Mouse (Mus musculus): ENCODE results near the gene Ppif. TPM values are rescaled to one million over a fixed set of nuclear protein-coding genes. Genes with fewer than 3 reads are reported as not detected.

Ppif gene
- polyA plus RNA-seq, 1 experiment from 2014 or later: 30.3 TPM

DNA sequence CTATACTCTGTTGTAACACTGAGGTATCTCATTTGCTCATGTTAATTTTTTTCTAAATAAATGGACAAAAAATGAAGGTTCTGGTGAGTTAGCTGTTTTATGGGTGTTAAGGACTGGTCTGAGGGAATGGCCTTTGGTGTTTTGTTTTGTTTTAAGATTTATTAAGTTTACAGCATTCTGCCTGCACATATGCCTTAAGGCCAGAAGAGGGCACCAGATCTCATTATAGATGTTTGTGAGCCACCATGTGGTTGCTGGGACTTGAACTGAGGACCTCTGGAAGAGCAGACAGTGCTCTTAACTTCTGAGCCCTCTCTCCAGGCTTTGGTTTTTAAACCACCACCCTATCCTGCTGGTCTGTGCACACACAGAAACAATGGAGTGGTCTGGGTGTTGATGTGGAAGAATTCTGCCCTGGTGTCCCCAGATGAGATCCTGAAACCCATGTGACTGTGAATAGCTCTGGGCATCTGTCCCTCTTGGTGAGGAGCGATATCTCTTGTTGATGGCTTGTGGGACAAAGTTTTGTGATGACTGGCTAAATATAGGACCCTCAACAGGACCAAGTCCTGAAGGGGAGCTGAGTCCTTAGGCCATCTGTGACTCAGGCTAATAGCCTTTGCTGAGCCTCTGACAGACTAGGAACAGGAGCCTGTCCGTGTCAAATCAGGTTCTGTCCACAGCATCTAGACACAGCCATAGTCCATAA, 27.1 kb upstream of the Ppif start:
- 92% methylated on average over 2 of the region's 2 CpGs for WGBS
- Histone ChIP-seq H3K9me3 (no peaks in the 10 kb centered on the region), H3K27me3 (no peaks in the 10 kb centered on the region), H3K4me1 (no peaks in the 10 kb centered on the region), H3K4me3 (no peak overlapping the region), H3K4me2 (replicated peaks) (no peak overlapping the region), H3K9ac (no peak overlapping the region), H3K36me3 (peaks cover 42% of the 10 kb centered on the region), H3K27ac (no peak overlapping the region)
- no peak for ATAC-seq (ENCODE audit: insufficient number of reproducible peaks, insufficient read depth, low FRiP score, low TSS enrichment)

DNA sequence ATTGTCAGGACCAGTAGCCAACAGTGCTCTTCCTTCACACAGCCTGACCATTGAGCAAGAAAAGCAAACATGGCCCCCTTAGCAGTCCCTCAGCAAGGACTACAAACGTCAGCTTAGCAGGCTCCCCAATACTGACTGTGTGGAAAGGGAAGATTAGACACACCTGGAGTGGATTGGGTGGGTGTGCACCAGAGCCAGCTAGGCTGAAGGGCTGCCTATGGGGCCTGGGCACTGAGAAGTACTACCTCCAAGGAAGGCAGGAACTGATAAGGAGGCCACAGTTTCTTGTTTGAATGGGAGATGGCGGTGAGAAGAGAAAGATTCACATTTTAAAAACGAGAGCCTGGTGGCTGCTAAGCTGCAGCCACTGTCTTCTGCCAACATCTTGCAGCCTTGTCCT, 26.4 kb upstream of the Ppif start:
- Histone ChIP-seq H3K4me3 (no peak overlapping the region), H3K9ac (no peak overlapping the region), H3K27me3 (no peaks in the 10 kb centered on the region), H3K9me3 (no peaks in the 10 kb centered on the region), H3K4me1 (no peaks in the 10 kb centered on the region), H3K27ac (no peak overlapping the region), H3K36me3 (peaks cover 34% of the 10 kb centered on the region), H3K4me2 (replicated peaks) (no peak overlapping the region)
- ATAC-seq (ENCODE audit: insufficient number of reproducible peaks, insufficient read depth, low FRiP score, low TSS enrichment): no peak
- 75% methylated on average over 3 of the region's 3 CpGs for WGBS

DNA sequence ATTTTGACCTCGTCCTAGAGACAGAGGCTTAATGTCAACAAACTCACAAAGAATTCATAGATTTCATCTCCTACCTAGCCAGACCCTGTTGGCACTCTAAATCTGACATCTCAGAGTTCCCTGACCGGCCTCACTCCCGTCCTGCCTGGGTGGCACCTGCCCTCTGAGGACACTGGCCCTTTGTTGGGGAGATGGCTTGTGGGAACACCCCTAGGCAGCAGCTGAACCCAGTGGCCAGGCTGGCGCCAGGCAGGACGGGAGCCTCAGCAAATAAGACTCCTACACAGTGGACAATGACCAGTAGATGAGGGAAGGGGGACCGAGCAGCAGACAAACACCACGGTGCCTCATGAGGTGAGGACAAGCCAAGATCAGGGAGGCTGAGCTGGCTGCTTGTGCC, 14.3 kb upstream of the Ppif start:
- no peak overlapping the region for H3K27ac ChIP-seq
- no peaks in the 10 kb centered on the region for H3K27me3 ChIP-seq
- H3K4me1 ChIP-seq: no peaks in the 10 kb centered on the region
- H3K9me3 ChIP-seq: no peaks in the 10 kb centered on the region
- 54% methylated on average over 7 of the region's 7 CpGs for WGBS
- no peak overlapping the region for H3K9ac ChIP-seq
- no peak for ATAC-seq (ENCODE audit: insufficient number of reproducible peaks, insufficient read depth, low FRiP score, low TSS enrichment)
- H3K4me2 ChIP-seq (replicated peaks): no peak overlapping the region
- no peaks in the 10 kb centered on the region for H3K36me3 ChIP-seq
- H3K4me3 ChIP-seq: no peak overlapping the region

DNA sequence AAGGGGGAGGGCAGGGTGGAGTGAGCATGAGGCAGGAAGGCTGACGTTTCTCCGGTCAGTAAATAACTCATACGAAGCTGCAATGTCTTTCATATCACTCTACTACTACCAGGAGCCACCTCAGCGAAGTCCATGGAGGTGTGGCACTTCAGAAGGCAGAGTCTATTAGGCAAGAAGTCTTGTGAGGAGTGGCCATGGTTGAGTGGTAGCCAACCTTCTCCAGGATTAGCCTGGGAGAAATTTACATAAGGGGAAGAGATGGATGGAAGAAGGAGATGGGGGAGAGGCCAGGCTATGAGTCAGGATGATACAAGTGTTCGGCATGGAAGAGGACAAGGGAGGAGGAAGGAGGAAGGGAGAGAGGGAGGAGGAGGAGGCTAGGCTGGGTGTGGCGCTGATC, 11.9 kb upstream of the Ppif start:
- no peak overlapping the region for H3K4me2 ChIP-seq (replicated peaks)
- no peaks in the 10 kb centered on the region for H3K9me3 ChIP-seq
- no peak overlapping the region for H3K9ac ChIP-seq
- no peak for ATAC-seq (ENCODE audit: insufficient number of reproducible peaks, insufficient read depth, low FRiP score, low TSS enrichment)
- H3K4me1 ChIP-seq: no peaks in the 10 kb centered on the region
- H3K27ac ChIP-seq: no peak overlapping the region
- H3K4me3 ChIP-seq: no peak overlapping the region
- H3K36me3 ChIP-seq: no peaks in the 10 kb centered on the region
- 74% methylated on average over 6 of the region's 6 CpGs for WGBS
- no peaks in the 10 kb centered on the region for H3K27me3 ChIP-seq

DNA sequence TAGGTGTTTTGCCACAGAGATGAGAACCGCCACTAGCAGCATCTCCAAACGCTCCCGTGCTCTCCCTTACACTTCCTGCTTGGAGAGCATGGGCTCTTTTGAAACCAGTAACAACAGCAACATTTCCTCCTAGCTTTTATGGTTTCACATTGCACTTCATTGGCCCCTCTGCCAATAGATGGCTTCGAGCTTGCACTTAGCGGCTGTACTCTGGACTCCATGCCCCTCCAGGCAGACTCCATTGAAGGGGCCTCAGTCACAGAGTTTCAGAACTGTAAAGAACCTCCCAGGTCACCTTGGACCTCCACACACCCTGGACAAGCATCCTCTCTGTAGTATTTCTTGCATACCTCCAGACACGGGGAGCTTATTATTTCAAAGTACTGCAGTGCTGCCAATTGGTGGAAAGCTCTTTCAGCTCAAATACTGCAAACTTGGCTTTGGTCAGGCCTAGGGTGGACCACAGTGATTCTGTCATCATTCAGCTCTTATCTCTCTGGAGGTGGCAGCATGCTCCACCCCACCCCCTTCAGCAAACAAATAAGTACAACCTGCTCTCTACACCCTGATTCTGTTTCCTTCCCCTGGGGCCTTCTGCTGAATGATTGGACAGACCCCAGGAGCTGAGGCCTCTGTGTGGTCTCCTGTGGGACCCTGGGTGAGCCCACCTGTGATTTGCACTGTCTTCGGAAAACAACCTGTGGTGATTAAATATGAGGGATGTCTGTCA, 7.6 kb upstream of the Ppif start:
- WGBS: 68% methylated on average over 7 of the region's 7 CpGs

DNA sequence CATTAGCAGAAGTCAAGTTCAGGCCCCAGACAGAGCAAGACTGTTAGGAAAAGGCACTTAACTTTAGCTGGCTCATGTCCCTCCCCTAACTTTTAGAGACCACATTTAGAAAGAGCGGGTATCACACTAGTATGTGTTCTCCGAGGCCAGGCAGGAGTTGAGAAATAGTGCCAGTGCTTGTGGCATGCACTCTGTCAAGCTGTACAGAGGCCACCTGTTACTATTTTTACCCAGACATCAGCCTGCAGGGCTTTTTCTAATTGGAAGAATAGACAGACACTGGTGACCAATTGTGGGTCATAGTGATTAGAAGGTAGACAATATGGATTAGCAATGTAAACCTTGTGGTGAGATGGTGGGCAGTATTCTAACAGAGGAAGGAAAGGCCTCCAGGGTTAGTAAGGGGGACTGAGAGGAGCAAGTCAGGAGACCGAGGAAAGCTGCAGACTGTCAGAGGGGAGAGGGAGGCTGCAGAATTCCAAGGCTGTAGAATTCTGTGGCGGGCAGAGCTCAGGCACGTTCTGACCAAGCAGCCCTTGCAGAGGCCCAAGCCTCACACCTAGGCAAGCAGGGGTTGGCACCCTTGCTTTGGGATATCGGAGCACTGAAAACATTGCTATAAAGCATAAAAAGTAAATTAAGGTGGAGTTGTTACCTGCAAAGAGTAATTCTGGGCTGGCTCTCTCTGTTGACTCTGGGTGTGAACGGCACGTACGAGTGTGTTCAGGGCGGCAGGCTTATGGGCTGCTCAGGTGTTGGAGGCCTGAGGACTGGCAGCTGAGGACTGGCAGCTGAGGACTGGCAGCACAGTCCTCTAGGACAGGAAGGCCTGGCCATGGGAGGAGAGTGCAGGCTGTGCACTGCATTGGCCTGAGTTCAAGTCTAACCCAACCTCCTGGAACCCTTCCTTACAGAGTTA, 6.7 kb upstream of the Ppif start:
- Histone ChIP-seq H3K27ac (no peak overlapping the region), H3K4me2 (replicated peaks) (no peak overlapping the region), H3K4me3 (no peak overlapping the region), H3K27me3 (no peaks in the 10 kb centered on the region), H3K9ac (no peak overlapping the region), H3K9me3 (no peaks in the 10 kb centered on the region), H3K4me1 (no peaks in the 10 kb centered on the region), H3K36me3 (no peaks in the 10 kb centered on the region)
- no peak for ATAC-seq (ENCODE audit: insufficient number of reproducible peaks, insufficient read depth, low FRiP score, low TSS enrichment)
- WGBS: 84% methylated on average over 10 of the region's 10 CpGs

More for the DNA sequence above, 7.6 kb upstream of the Ppif start:
- no peaks in the 10 kb centered on the region for H3K4me1 ChIP-seq
- no peak overlapping the region for H3K4me2 ChIP-seq (replicated peaks)
- no peaks in the 10 kb centered on the region for H3K36me3 ChIP-seq
- no peaks in the 10 kb centered on the region for H3K9me3 ChIP-seq
- no peak overlapping the region for H3K4me3 ChIP-seq
- no peaks in the 10 kb centered on the region for H3K27me3 ChIP-seq
- no peak for ATAC-seq (ENCODE audit: insufficient number of reproducible peaks, insufficient read depth, low FRiP score, low TSS enrichment)
- H3K9ac ChIP-seq: no peak overlapping the region
- no peak overlapping the region for H3K27ac ChIP-seq

DNA sequence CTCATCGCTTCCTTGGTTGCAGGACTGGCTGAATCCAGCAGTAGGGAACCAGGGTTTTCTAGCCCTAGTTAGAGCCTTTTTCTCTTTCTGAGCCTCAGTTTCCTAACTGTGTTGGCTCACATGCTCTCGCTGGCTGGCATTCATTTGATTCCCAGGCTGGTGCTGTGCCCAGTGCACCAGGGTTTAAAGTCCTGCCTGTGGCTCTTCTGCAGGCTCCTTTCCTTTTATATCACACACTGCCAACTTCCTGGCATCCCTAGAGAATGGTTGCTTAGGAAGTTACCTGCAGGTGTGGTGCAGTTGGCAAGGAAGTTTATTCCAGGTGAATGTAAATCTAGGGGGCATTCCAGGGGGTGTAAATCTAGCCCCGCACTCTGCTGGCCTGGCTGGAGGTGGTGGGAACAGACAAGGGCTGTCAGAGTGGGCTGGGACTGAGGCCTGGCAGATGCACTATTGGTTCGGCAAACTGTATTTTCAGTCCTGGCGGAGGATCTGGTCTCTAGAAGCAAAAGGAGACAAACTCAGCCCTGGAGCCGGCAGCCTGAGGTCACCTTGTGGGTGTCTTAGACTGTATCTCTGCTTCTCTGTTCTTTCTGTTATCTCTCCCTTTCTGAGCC, 575 bp upstream of the Ppif start:
- ATAC-seq (ENCODE audit: insufficient number of reproducible peaks, insufficient read depth, low FRiP score, low TSS enrichment): no peak
- peaks cover 21% of the 10 kb centered on the region for H3K36me3 ChIP-seq
- no peaks in the 10 kb centered on the region for H3K27me3 ChIP-seq
- H3K4me3 ChIP-seq: peak overlapping the region; percentile 89
- WGBS: 71% methylated on average over 6 of the region's 6 CpGs
- H3K4me1 ChIP-seq: peaks cover 16% of the 10 kb centered on the region
- no peak overlapping the region for H3K9ac ChIP-seq
- H3K9me3 ChIP-seq: no peaks in the 10 kb centered on the region
- no peak overlapping the region; the same call in 1 of the 2 replicates for H3K27ac ChIP-seq
- peak overlapping the region; percentile 89 for H3K4me2 ChIP-seq (replicated peaks)

DNA sequence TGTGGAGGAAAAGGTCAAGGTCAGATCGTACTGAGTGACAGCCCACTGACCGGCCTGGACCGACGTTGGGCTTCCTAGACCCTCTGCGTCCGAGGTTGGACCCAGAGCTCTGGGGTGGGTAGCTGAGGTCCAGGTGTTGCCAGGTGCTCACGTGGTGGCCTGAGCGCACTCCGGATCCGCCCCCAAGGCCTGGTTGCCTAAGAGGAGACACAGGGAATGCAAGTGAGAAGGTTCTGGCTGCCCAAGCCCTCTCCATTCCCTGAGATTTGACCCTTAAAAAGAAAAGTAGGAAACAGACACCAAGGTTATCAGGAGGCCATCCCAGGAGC, 579 bp downstream of the Ppif start:
- no peaks in the 10 kb centered on the region for H3K9me3 ChIP-seq
- peaks cover 16% of the 10 kb centered on the region for H3K4me1 ChIP-seq
- no peaks in the 10 kb centered on the region for H3K27me3 ChIP-seq
- H3K4me2 ChIP-seq (replicated peaks): peak overlapping the region; percentile 89
- 1% methylated on average over 10 of the region's 10 CpGs for WGBS
- peak overlapping the region; percentile 89 for H3K4me3 ChIP-seq
- peak; percentile 43 for ATAC-seq (ENCODE audit: insufficient number of reproducible peaks, insufficient read depth, low FRiP score, low TSS enrichment)
- H3K36me3 ChIP-seq: peaks cover 33% of the 10 kb centered on the region
- H3K27ac ChIP-seq: no peak overlapping the region
- peak overlapping the region; percentile 84 for H3K9ac ChIP-seq

DNA sequence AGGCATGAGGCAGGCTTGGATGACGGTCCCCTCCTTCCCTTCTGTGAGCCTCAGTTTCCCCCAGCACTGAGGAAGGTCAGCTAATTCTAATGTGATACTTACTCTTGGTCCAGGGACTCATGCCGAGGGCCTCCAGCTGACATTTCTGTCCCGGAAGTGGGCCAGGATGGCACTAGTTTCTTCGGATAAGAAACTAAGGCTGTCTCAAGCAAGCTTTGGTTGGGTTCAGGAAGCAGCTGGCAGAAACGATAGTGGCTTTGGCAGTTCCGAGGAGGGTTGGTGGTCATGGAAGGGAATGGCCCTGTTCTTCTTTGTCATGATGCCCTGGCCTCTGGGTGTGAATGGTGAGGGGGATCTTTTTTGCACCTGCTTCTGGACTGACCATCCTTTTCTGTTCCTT, 1.1 kb downstream of the Ppif start:
- Histone ChIP-seq H3K4me3 (peak overlapping the region; percentile 89), H3K4me1 (peaks cover 16% of the 10 kb centered on the region), H3K9me3 (no peaks in the 10 kb centered on the region), H3K27ac (no peak overlapping the region), H3K9ac (peak overlapping the region; percentile 84), H3K4me2 (replicated peaks) (peak overlapping the region; percentile 89), H3K27me3 (no peaks in the 10 kb centered on the region), H3K36me3 (peaks cover 38% of the 10 kb centered on the region)
- ATAC-seq (ENCODE audit: insufficient number of reproducible peaks, insufficient read depth, low FRiP score, low TSS enrichment): no peak
- WGBS: 69% methylated on average over 6 of the region's 6 CpGs

DNA sequence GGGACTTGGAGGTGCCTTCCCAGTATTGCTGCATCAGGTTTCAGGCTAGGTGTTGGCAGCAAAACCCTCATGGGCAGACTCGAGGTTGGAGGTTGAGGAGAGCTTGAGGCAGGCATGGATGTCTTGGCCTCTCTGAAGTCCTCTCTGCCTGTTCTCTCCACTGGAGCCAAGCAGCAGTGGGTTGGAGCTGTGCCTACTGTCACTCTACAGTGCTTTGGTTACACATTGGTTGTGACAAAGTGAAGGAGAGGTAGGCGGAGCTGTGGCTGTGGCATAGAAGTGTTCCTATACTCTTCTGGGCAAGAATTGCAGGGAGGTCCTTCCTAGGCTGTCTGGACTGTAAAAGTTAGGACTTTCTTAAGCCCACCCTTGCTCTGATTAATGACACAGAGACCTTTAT, 2.4 kb downstream of the Ppif start:
- Histone ChIP-seq H3K36me3 (peaks cover 48% of the 10 kb centered on the region), H3K9ac (no peak overlapping the region), H3K27ac (no peak overlapping the region), H3K27me3 (no peaks in the 10 kb centered on the region), H3K4me3 (no peak overlapping the region), H3K4me1 (peaks cover 16% of the 10 kb centered on the region), H3K4me2 (replicated peaks) (no peak overlapping the region), H3K9me3 (no peaks in the 10 kb centered on the region)
- ATAC-seq (ENCODE audit: insufficient number of reproducible peaks, insufficient read depth, low FRiP score, low TSS enrichment): no peak
- 68% methylated on average over 2 of the region's 2 CpGs for WGBS

DNA sequence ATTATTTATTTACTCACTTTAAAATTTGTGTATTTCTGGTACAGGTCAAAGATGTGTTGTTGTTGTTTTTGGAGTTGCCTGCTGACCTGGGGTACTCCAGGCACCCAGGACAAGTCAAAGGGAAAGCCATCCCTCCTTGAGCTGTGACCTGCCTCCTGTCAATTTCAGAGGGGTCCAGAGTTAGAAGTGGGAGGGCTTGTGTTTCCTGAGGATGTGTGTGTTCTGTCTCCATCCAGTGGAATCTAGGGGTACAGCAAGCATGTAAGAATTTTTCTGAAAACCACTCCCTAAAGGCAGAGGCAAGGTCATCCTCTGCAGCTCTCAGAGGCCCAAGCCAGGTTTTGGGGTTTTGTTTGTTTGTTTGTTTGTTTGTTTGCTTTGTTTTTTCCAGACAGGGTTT, 8.0 kb downstream of the Ppif start:
- H3K36me3 ChIP-seq: peaks cover 39% of the 10 kb centered on the region
- no peak for ATAC-seq (ENCODE audit: insufficient number of reproducible peaks, insufficient read depth, low FRiP score, low TSS enrichment)
- H3K4me3 ChIP-seq: no peak overlapping the region
- no peaks in the 10 kb centered on the region for H3K4me1 ChIP-seq
- no peak overlapping the region for H3K27ac ChIP-seq
- H3K4me2 ChIP-seq (replicated peaks): no peak overlapping the region
- no peaks in the 10 kb centered on the region for H3K9me3 ChIP-seq
- no peak overlapping the region for H3K9ac ChIP-seq
- no peaks in the 10 kb centered on the region for H3K27me3 ChIP-seq
